ENCODE assay signal across 12 mouse cellular contexts in the genomic region with DNA sequence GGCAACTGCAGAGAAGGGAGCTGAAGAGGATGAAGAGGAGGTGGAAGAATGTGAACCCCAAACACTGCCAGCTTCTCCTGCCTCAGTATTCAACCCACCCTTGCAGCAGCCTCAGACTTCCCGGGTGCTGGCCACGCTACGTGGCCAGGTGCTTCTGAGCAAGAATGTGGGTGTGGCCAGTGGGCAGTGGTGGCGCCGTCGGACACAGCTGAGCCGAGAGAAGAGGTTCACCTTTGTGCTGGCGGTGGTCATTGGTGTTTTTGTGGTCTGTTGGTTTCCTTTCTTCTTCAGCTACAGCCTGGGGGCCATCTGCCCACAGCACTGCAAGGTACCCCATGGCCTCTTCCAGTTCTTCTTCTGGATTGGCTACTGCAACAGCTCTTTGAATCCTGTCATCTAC. TPM values are rescaled to one million over a fixed set of nuclear protein-coding genes. Genes with fewer than 3 reads are reported as not detected.
DNase-seq lines count a peak whose midpoint lies in the region; ATAC-seq and TF ChIP-seq lines count a peak whose summit lies in the region.
"Had no signal": no experiment of that assay in that cellular context is flagged by ENCODE, and none has a peak within 500 bp of the region (broad histone marks: within the 10 kb centered on the region; RNA-seq: fewer than 3 reads in every experiment).

No protein-coding gene starts in this region.

- no peak for ATAC-seq in forebrain, embryonic 15.5 days (replicated peaks)
- peak; percentile 32; the same call in 1 of the 2 replicates for ATAC-seq in lung, postnatal 0 days
- no peak for ATAC-seq in limb, embryonic 14.5 days (ENCODE audit: low FRiP score, low read depth)
- no peak for ATAC-seq in stomach, postnatal 0 days (ENCODE audit: low FRiP score, low TSS enrichment)

- H3K4me2 ChIP-seq in forebrain, embryonic 15.5 days (replicated peaks), result no peak overlapping the region
- H3K4me2 ChIP-seq in lung, postnatal 0 days (replicated peaks; ENCODE audit: low read depth, low read length), result 0 out of 2 replicates have a peak overlapping the region, but pooled peaks have one; percentile 3
- no peak overlapping the region for H3K4me2 ChIP-seq in limb, embryonic 14.5 days (replicated peaks; ENCODE audit: low read depth, low read length, severe bottlenecking)
- no peak overlapping the region for H3K4me2 ChIP-seq in stomach, postnatal 0 days (replicated peaks; ENCODE audit: low read depth)

- TF ChIP-seq EP300 in lung, postnatal 0 days (IDR thresholded peaks at IDR 0.05), result no peak
- TF ChIP-seq EP300 in stomach, postnatal 0 days (optimal IDR thresholded peaks at IDR 0.05), result no peak

- peaks cover 92% of the 10 kb centered on the region for H3K27me3 ChIP-seq in forebrain, embryonic 10.5 days (ENCODE audit: poor library complexity, severe bottlenecking)
- peaks cover 60% of the 10 kb centered on the region for H3K27me3 ChIP-seq in forebrain, embryonic 15.5 days
- peaks cover 48% of the 10 kb centered on the region for H3K27me3 ChIP-seq in lung, postnatal 0 days (replicated peaks; ENCODE audit: insufficient read depth, low read length)
- peaks cover 55% of the 10 kb centered on the region for H3K27me3 ChIP-seq in limb, embryonic 14.5 days (ENCODE audit: control insufficient read depth, insufficient read depth, low read length)
- peaks cover 14% of the 10 kb centered on the region; the same call in 1 of the 2 replicates for H3K27me3 ChIP-seq in stomach, postnatal 0 days (ENCODE audit: control insufficient read depth, insufficient read depth, low read length)

- peak overlapping the region; percentile 54 for H3K4me3 ChIP-seq in forebrain, embryonic 10.5 days
- H3K4me3 ChIP-seq in forebrain, embryonic 15.5 days, result no peak overlapping the region
- no peak overlapping the region for H3K4me3 ChIP-seq in lung, postnatal 0 days (ENCODE audit: low read depth, low read length)
- H3K4me3 ChIP-seq in limb, embryonic 14.5 days (replicated peaks; ENCODE audit: low read length), result 0 out of 2 replicates have a peak overlapping the region, but pooled peaks have one; percentile 42
- 0 out of 2 replicates have a peak overlapping the region, but pooled peaks have one; percentile 44 for H3K4me3 ChIP-seq in stomach, postnatal 0 days (ENCODE audit: low read depth, low read length)

- H3K9me3 ChIP-seq in forebrain, embryonic 10.5 days, result no peaks in the 10 kb centered on the region
- H3K9me3 ChIP-seq in forebrain, embryonic 15.5 days, result no peaks in the 10 kb centered on the region
- no peaks in the 10 kb centered on the region for H3K9me3 ChIP-seq in lung, postnatal 0 days (ENCODE audit: low read length)
- H3K9me3 ChIP-seq in limb, embryonic 14.5 days (ENCODE audit: control insufficient read depth, low read length), result no peaks in the 10 kb centered on the region
- H3K9me3 ChIP-seq in stomach, postnatal 0 days (ENCODE audit: control insufficient read depth, low read length), result no peaks in the 10 kb centered on the region

- H3K9ac ChIP-seq in forebrain, embryonic 15.5 days (replicated peaks), result no peak overlapping the region
- H3K9ac ChIP-seq in lung, postnatal 0 days (replicated peaks; ENCODE audit: low read depth), result no peak overlapping the region
- H3K9ac ChIP-seq in limb, embryonic 14.5 days (ENCODE audit: low read depth, low read length, severe bottlenecking), result no peak overlapping the region
- H3K9ac ChIP-seq in stomach, postnatal 0 days (ENCODE audit: low read length), result no peak overlapping the region

- TF ChIP-seq POLR2A in limb, embryonic 14.5 days (IDR thresholded peaks at IDR 0.05; ENCODE audit: borderline replicate concordance, extremely low read depth, insufficient read depth, insufficient read length), result no peak

- intact Hi-C loops in left cerebral cortex, postnatal 4 days (cut with DNase I), result loop anchor here (5.0 kb wide), 1 partner anchor 193 kb away; no protein-coding TSS in a partner anchor

- H3K27ac ChIP-seq in forebrain, embryonic 10.5 days, result no peak overlapping the region
- no peak overlapping the region for H3K27ac ChIP-seq in forebrain, embryonic 15.5 days (replicated peaks)
- H3K27ac ChIP-seq in lung, postnatal 0 days (ENCODE audit: low read length), result no peak overlapping the region
- H3K27ac ChIP-seq in limb, embryonic 14.5 days (replicated peaks; ENCODE audit: low read depth, low read length), result no peak overlapping the region
- H3K27ac ChIP-seq in stomach, postnatal 0 days (replicated peaks), result no peak overlapping the region
- H3K27ac ChIP-seq: macrophage had no signal

- no peak for DNase-seq in forebrain, embryonic 10.5 days (ENCODE audit: extremely low spot score, low spot score)
- DNase-seq in lung, postnatal 0 days (ENCODE audit: low spot score), result peak; percentile 30
- no peak for DNase-seq in lung, postnatal 25 days (ENCODE audit: low spot score)
- no peak for DNase-seq in limb, embryonic 14.5 days (ENCODE audit: low spot score)
- DNase-seq in stomach, postnatal 0 days (ENCODE audit: low spot score), result peak; percentile 28
- DNase-seq in ovary, postnatal 14 days (ENCODE audit: low spot score), result no peak
- no peak for DNase-seq in left cerebral cortex, postnatal 4 days
- DNase-seq: adrenal gland, adult 8-10 months; cerebellum, adult 11-12 months; heart, adult 18-20 months had no signal

- WGBS in forebrain, embryonic 10.5 days, result 21% methylated on average over 8 of the region's 8 CpGs
- WGBS in forebrain, embryonic 15.5 days, result 22% methylated on average over 8 of the region's 8 CpGs
- 12% methylated on average over 8 of the region's 8 CpGs for WGBS in lung, postnatal 0 days
- WGBS in limb, embryonic 14.5 days, result 19% methylated on average over 5 of the region's 8 CpGs
- WGBS in stomach, postnatal 0 days, result 12% methylated on average over 8 of the region's 8 CpGs

- H3K4me1 ChIP-seq in forebrain, embryonic 10.5 days, result peaks cover 22% of the 10 kb centered on the region
- H3K4me1 ChIP-seq in forebrain, embryonic 15.5 days, result peaks cover 17% of the 10 kb centered on the region
- peaks cover 4% of the 10 kb centered on the region; the same call in 1 of the 2 replicates for H3K4me1 ChIP-seq in lung, postnatal 0 days (ENCODE audit: insufficient read depth, low read depth, low read length)
- H3K4me1 ChIP-seq in limb, embryonic 14.5 days (ENCODE audit: control insufficient read depth, insufficient read depth, low read length), result peaks cover 7% of the 10 kb centered on the region; the same call in 1 of the 2 replicates
- no peaks in the 10 kb centered on the region for H3K4me1 ChIP-seq in stomach, postnatal 0 days (replicated peaks; ENCODE audit: control insufficient read depth, insufficient read depth)

- H3K36me3 ChIP-seq in forebrain, embryonic 10.5 days (replicated peaks), result no peaks in the 10 kb centered on the region
- no peaks in the 10 kb centered on the region for H3K36me3 ChIP-seq in forebrain, embryonic 15.5 days
- H3K36me3 ChIP-seq in lung, postnatal 0 days (ENCODE audit: insufficient read depth, low read length), result no peaks in the 10 kb centered on the region
- no peaks in the 10 kb centered on the region for H3K36me3 ChIP-seq in limb, embryonic 14.5 days (ENCODE audit: control insufficient read depth, insufficient read depth, low read length)
- no peaks in the 10 kb centered on the region for H3K36me3 ChIP-seq in stomach, postnatal 0 days (ENCODE audit: control insufficient read depth, insufficient read depth, low read length)

- TF ChIP-seq CTCF in lung, postnatal 0 days (IDR thresholded peaks at IDR 0.05), result no peak
- no peak for TF ChIP-seq CTCF in stomach, postnatal 0 days (IDR thresholded peaks at IDR 0.05; ENCODE audit: low read depth)

RNA-seq across cellular contexts. Expression of gene Adra2b, which starts 1.4 kb away (rescaled TPM):
- 2.3 and 3.2 TPM in 2 replicates for polyA plus RNA-seq in forebrain, embryonic 10.5 days (2016; fragmentation: Nextera tagmentation; extraction: Ambion mirVana)
- polyA plus RNA-seq in forebrain, embryonic 15.5 days (2015; fragmentation: Nextera tagmentation; extraction: Ambion mirVana), result 0.88 and 1.00 TPM in 2 replicates
- 0.10 and 0.30 TPM in 2 replicates for polyA plus RNA-seq in lung, postnatal 0 days (2015; fragmentation: Nextera tagmentation; extraction: Ambion mirVana)
- polyA plus RNA-seq in limb, embryonic 14.5 days (2012; rRNA removed), result 0.21 and 0.33 TPM in 2 replicates
- polyA plus RNA-seq in limb, embryonic 14.5 days (2014; fragmentation: Nextera tagmentation; extraction: Ambion mirVana), result 0.48 and 0.52 TPM in 2 replicates
- 0.36 and 0.57 TPM in 2 replicates for polyA plus RNA-seq in stomach, postnatal 0 days (2015; fragmentation: Nextera tagmentation; extraction: Ambion mirVana)
- total RNA-seq in left cerebral cortex, postnatal 4 days (2021), result under 1 TPM; 0.12 to 0.28 TPM
- polyA plus RNA-seq: macrophage had no signal

RNA-seq across cellular contexts. Expression of gene Astl, which starts 26.0 kb away (rescaled TPM):
- polyA plus RNA-seq in forebrain, embryonic 10.5 days (2016; fragmentation: Nextera tagmentation; extraction: Ambion mirVana), result not detected in 2 replicates
- polyA plus RNA-seq in forebrain, embryonic 15.5 days (2015; fragmentation: Nextera tagmentation; extraction: Ambion mirVana), result not detected in 2 replicates
- not detected in 2 replicates for polyA plus RNA-seq in lung, postnatal 0 days (2015; fragmentation: Nextera tagmentation; extraction: Ambion mirVana)
- polyA plus RNA-seq in limb, embryonic 14.5 days (2012; rRNA removed), result 0.04 and 0.08 TPM in 2 replicates
- polyA plus RNA-seq in limb, embryonic 14.5 days (2014; fragmentation: Nextera tagmentation; extraction: Ambion mirVana), result 0.14 and 0.40 TPM in 2 replicates
- not detected in 2 replicates for polyA plus RNA-seq in stomach, postnatal 0 days (2015; fragmentation: Nextera tagmentation; extraction: Ambion mirVana)
- not detected for total RNA-seq in left cerebral cortex, postnatal 4 days (2021)
- total RNA-seq: adrenal gland, adult 8-10 months; heart, adult 18-20 months had no signal
- polyA plus RNA-seq: macrophage had no signal

RNA-seq across cellular contexts. Expression of gene Dusp2, which starts 28.5 kb away (rescaled TPM):
- polyA plus RNA-seq in forebrain, embryonic 10.5 days (2016; fragmentation: Nextera tagmentation; extraction: Ambion mirVana), result 3.6 and 4.1 TPM in 2 replicates
- polyA plus RNA-seq in forebrain, embryonic 15.5 days (2015; fragmentation: Nextera tagmentation; extraction: Ambion mirVana), result 7.4 and 7.7 TPM in 2 replicates
- polyA plus RNA-seq in lung, postnatal 0 days (2015; fragmentation: Nextera tagmentation; extraction: Ambion mirVana), result 3.6 and 4.3 TPM in 2 replicates
- 5.7 and 7.8 TPM in 2 replicates for polyA plus RNA-seq in limb, embryonic 14.5 days (2012; rRNA removed)
- 7.4 and 7.6 TPM in 2 replicates for polyA plus RNA-seq in limb, embryonic 14.5 days (2014; fragmentation: Nextera tagmentation; extraction: Ambion mirVana)
- polyA plus RNA-seq in stomach, postnatal 0 days (2015; fragmentation: Nextera tagmentation; extraction: Ambion mirVana), result 2.6 and 3.2 TPM in 2 replicates
- total RNA-seq in left cerebral cortex, postnatal 4 days (2021), result 1 to 10 TPM; 8.5 to 8.9 TPM

Comparison
In these comparisons a context has a peak if more than half of its experiments do, and no peak if none do; other contexts are left out.
1. DNase-seq: peak in lung, postnatal 0 days (single experiment) and stomach, postnatal 0 days (single experiment); none in forebrain, embryonic 10.5 days (single experiment), lung, postnatal 25 days (single experiment), limb, embryonic 14.5 days (single experiment), ovary, postnatal 14 days (single experiment) and left cerebral cortex, postnatal 4 days (single experiment).
2. H3K4me3 ChIP-seq: peak in forebrain, embryonic 10.5 days (single experiment), limb, embryonic 14.5 days (single experiment) and stomach, postnatal 0 days (single experiment); none in forebrain, embryonic 15.5 days (single experiment) and lung, postnatal 0 days (single experiment).